Mouse (Mus musculus): Measurements from ENCODE around the gene Clcf1. TPM values are rescaled to one million over a fixed set of nuclear protein-coding genes. Genes with fewer than 3 reads are reported as not detected.
"Not testable (repeated sequence)": the region's sequence is repeated elsewhere in the genome, so short reads cannot be mapped to it uniquely, and the experiment has no call there.

The Clcf1 gene
- total and polyA plus RNA-seq, 3 experiments, result 0.55 to 5.4 (median 1.0) TPM

- TF ChIP-seq POLR2A (IDR thresholded peaks at IDR 0.05; ENCODE audit: insufficient read depth, low read depth, low read length) (no peak), EP300 (IDR thresholded peaks at IDR 0.05; ENCODE audit: insufficient read depth, low read depth, low read length) (no peak), CTCF (IDR thresholded peaks at IDR 0.05) (no peak)
- intact Hi-C loops (cut with DNase I), result no loop called here
- Histone ChIP-seq H3K27ac (peak overlapping the region; percentile 99), H3K9ac (ENCODE audit: low read depth, low read length) (no peak overlapping the region), H3K4me3 (peak overlapping the region; percentile 7; the same call in 1 of the 2 replicates), H3K4me1 (ENCODE audit: control insufficient read depth, insufficient read depth, low read length) (peaks cover 10% of the 10 kb centered on the region), H3K79me2 (replicated peaks; ENCODE audit: control insufficient read depth, insufficient read depth, low read length) (no peaks in the 10 kb centered on the region), H3K27me3 (ENCODE audit: control insufficient read depth, insufficient read depth, low read length) (no peaks in the 10 kb centered on the region), H3K36me3 (ENCODE audit: control insufficient read depth, insufficient read depth, low read length) (no peaks in the 10 kb centered on the region)
- no peak for DNase-seq
- 79% methylated on average over 7 of the region's 7 CpGs for WGBS
These were observed 18.6 kb downstream of the Clcf1 start for GRCm38 (mm10) chr19:4232651-4233050.

GRCm38 (mm10) chr19:4234548-4234947, 20.5 kb downstream of the Clcf1 start:
- no peaks in the 10 kb centered on the region for H3K27me3 ChIP-seq (ENCODE audit: control insufficient read depth, insufficient read depth, low read length)
- 72% methylated on average over 4 of the region's 4 CpGs for WGBS

GRCm38 (mm10) chr19:4240247-4240668, 26.2 kb downstream of the Clcf1 start:
- 67% methylated on average over 8 of the region's 8 CpGs for WGBS

More at GRCm38 (mm10) chr19:4234548-4234947, 20.5 kb downstream of the Clcf1 start:
- no peak for DNase-seq
- no peak overlapping the region for H3K4me3 ChIP-seq
- no peaks in the 10 kb centered on the region for H3K36me3 ChIP-seq (ENCODE audit: control insufficient read depth, insufficient read depth, low read length)
- H3K4me1 ChIP-seq (ENCODE audit: control insufficient read depth, insufficient read depth, low read length), result peaks cover 10% of the 10 kb centered on the region
- no peak overlapping the region for H3K9ac ChIP-seq (ENCODE audit: low read depth, low read length)
- H3K27ac ChIP-seq, result no peak overlapping the region
- TF ChIP-seq CTCF (IDR thresholded peaks at IDR 0.05) (no peak), POLR2A (IDR thresholded peaks at IDR 0.05; ENCODE audit: insufficient read depth, low read depth, low read length) (no peak), EP300 (IDR thresholded peaks at IDR 0.05; ENCODE audit: insufficient read depth, low read depth, low read length) (no peak)
- intact Hi-C loops (cut with DNase I), result no loop called here
- H3K79me2 ChIP-seq (replicated peaks; ENCODE audit: control insufficient read depth, insufficient read depth, low read length), result no peaks in the 10 kb centered on the region

GRCm38 (mm10) chr19:4242416-4242815, 28.4 kb downstream of the Clcf1 start:
- H3K9ac ChIP-seq (ENCODE audit: low read depth, low read length), result no peak overlapping the region
- no peak overlapping the region for H3K4me3 ChIP-seq
- no peaks in the 10 kb centered on the region for H3K36me3 ChIP-seq (ENCODE audit: control insufficient read depth, insufficient read depth, low read length)
- H3K27ac ChIP-seq, result no peak overlapping the region
- no peaks in the 10 kb centered on the region for H3K79me2 ChIP-seq (replicated peaks; ENCODE audit: control insufficient read depth, insufficient read depth, low read length)
- intact Hi-C loops (cut with DNase I), result loop anchor here (5.0 kb wide), 1 partner anchor 35 kb away; no protein-coding TSS in a partner anchor
- H3K27me3 ChIP-seq (ENCODE audit: control insufficient read depth, insufficient read depth, low read length), result no peaks in the 10 kb centered on the region
- DNase-seq, result no peak
- TF ChIP-seq POLR2A (IDR thresholded peaks at IDR 0.05; ENCODE audit: insufficient read depth, low read depth, low read length) (no peak), CTCF (IDR thresholded peaks at IDR 0.05) (peak; percentile 25)
- WGBS, result 66% methylated on average over 3 of the region's 3 CpGs
- no peaks in the 10 kb centered on the region for H3K4me1 ChIP-seq (ENCODE audit: control insufficient read depth, insufficient read depth, low read length)

More at GRCm38 (mm10) chr19:4240247-4240668, 26.2 kb downstream of the Clcf1 start:
- H3K27me3 ChIP-seq (ENCODE audit: control insufficient read depth, insufficient read depth, low read length), result no peaks in the 10 kb centered on the region
- no peak overlapping the region for H3K9ac ChIP-seq (ENCODE audit: low read depth, low read length)
- no peak overlapping the region for H3K4me3 ChIP-seq
- no peak overlapping the region for H3K27ac ChIP-seq
- H3K79me2 ChIP-seq (replicated peaks; ENCODE audit: control insufficient read depth, insufficient read depth, low read length), result no peaks in the 10 kb centered on the region
- H3K36me3 ChIP-seq (ENCODE audit: control insufficient read depth, insufficient read depth, low read length), result no peaks in the 10 kb centered on the region
- intact Hi-C loops (cut with DNase I), result loop anchor here (5.0 kb wide), 1 partner anchor 33 kb away; no protein-coding TSS in a partner anchor
- no peak for DNase-seq
- no peaks in the 10 kb centered on the region for H3K4me1 ChIP-seq (ENCODE audit: control insufficient read depth, insufficient read depth, low read length)
- no peak for TF ChIP-seq CTCF (IDR thresholded peaks at IDR 0.05)
- no peak for TF ChIP-seq EP300 (IDR thresholded peaks at IDR 0.05; ENCODE audit: insufficient read depth, low read depth, low read length)
- TF ChIP-seq POLR2A (IDR thresholded peaks at IDR 0.05; ENCODE audit: insufficient read depth, low read depth, low read length), result no peak

- WGBS, result 86% methylated on average over 6 of the region's 6 CpGs
- Histone ChIP-seq H3K27me3 (ENCODE audit: control insufficient read depth, insufficient read depth, low read length) (no peaks in the 10 kb centered on the region), H3K4me3 (no peak overlapping the region), H3K79me2 (replicated peaks; ENCODE audit: control insufficient read depth, insufficient read depth, low read length) (no peaks in the 10 kb centered on the region), H3K9ac (ENCODE audit: low read depth, low read length) (no peak overlapping the region), H3K36me3 (ENCODE audit: control insufficient read depth, insufficient read depth, low read length) (no peaks in the 10 kb centered on the region), H3K4me1 (ENCODE audit: control insufficient read depth, insufficient read depth, low read length) (no peaks in the 10 kb centered on the region), H3K27ac (no peak overlapping the region)
- intact Hi-C loops (cut with DNase I), result loop anchor here (5.0 kb wide), 1 partner anchor 37 kb away; no protein-coding TSS in a partner anchor
- no peak for TF ChIP-seq CTCF (IDR thresholded peaks at IDR 0.05)
- no peak for TF ChIP-seq EP300 (IDR thresholded peaks at IDR 0.05; ENCODE audit: insufficient read depth, low read depth, low read length)
- no peak for TF ChIP-seq POLR2A (IDR thresholded peaks at IDR 0.05; ENCODE audit: insufficient read depth, low read depth, low read length)
- no peak for DNase-seq
These were observed 30.7 kb downstream of the Clcf1 start for GRCm38 (mm10) chr19:4244775-4245174.

GRCm38 (mm10) chr19:4247010-4247409, 33.0 kb downstream of the Clcf1 start:
- Histone ChIP-seq H3K9ac (ENCODE audit: low read depth, low read length) (no peak overlapping the region), H3K4me3 (no peak overlapping the region), H3K27me3 (ENCODE audit: control insufficient read depth, insufficient read depth, low read length) (no peaks in the 10 kb centered on the region), H3K4me1 (ENCODE audit: control insufficient read depth, insufficient read depth, low read length) (no peaks in the 10 kb centered on the region), H3K27ac (no peak overlapping the region), H3K79me2 (replicated peaks; ENCODE audit: control insufficient read depth, insufficient read depth, low read length) (no peaks in the 10 kb centered on the region), H3K36me3 (ENCODE audit: control insufficient read depth, insufficient read depth, low read length) (no peaks in the 10 kb centered on the region)
- 52% methylated on average over 1 of the region's 1 CpGs for WGBS
- DNase-seq, result no peak
- TF ChIP-seq EP300 (IDR thresholded peaks at IDR 0.05; ENCODE audit: insufficient read depth, low read depth, low read length), result no peak
- peak; percentile 55 for TF ChIP-seq CTCF (IDR thresholded peaks at IDR 0.05)
- intact Hi-C loops (cut with DNase I), result no loop called here

GRCm38 (mm10) chr19:4248683-4249082, 34.6 kb downstream of the Clcf1 start:
- 90% methylated on average over 1 of the region's 1 CpGs for WGBS

More at GRCm38 (mm10) chr19:4248683-4249082, 34.6 kb downstream of the Clcf1 start:
- H3K27me3 ChIP-seq (ENCODE audit: control insufficient read depth, insufficient read depth, low read length); DNase-seq; intact Hi-C loops (cut with DNase I); H3K36me3 ChIP-seq (ENCODE audit: control insufficient read depth, insufficient read depth, low read length); H3K4me1 ChIP-seq (ENCODE audit: control insufficient read depth, insufficient read depth, low read length); H3K27ac ChIP-seq; H3K79me2 ChIP-seq (replicated peaks; ENCODE audit: control insufficient read depth, insufficient read depth, low read length); H3K9ac ChIP-seq (ENCODE audit: low read depth, low read length); H3K4me3 ChIP-seq: not testable (repeated sequence)
